Mouse (Mus musculus): ENCODE data around the gene Fgf8. TPM values are rescaled to one million over a fixed set of nuclear protein-coding genes. Genes with fewer than 3 reads are reported as not detected.

Fgf8 gene
- polyA plus RNA-seq, 1 experiment: 0.26 TPM

DNA sequence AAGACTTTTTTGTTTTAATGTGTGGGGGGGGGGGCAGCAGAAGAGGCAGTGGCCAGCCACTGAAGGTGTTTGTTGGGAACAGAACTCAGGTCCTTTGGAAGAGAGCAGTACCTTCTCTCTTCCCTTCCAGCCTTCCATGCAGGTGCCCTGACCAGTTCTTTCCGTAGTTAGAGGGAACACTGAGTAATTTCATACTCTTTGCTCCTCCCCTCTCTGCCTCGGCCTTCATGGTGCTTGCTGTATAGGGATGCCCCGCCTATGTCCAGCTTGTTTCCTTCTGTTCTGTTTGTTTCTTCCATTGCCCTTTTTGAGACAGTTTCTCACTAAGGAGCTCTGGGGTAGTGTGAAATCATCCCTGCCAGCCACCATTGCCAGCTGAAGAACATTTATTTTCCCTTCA, 42.8 kb upstream of the Fgf8 start:
- WGBS: 93% methylated on average over 3 of the region's 3 CpGs
- H3K4me3 ChIP-seq (ENCODE audit: control insufficient read depth, insufficient read depth, low read length): no peak overlapping the region
- no peaks in the 10 kb centered on the region for H3K27me3 ChIP-seq (ENCODE audit: control insufficient read depth, insufficient read depth, low read length)
- TF ChIP-seq POLR2A (IDR thresholded peaks at IDR 0.05; ENCODE audit: control insufficient read depth, extremely low read depth, insufficient read depth, low read length, poor library complexity) (no peak), CTCF (IDR thresholded peaks at IDR 0.05; ENCODE audit: borderline replicate concordance, control insufficient read depth, extremely low read depth, insufficient read depth, low read length, poor library complexity) (no peak)
- H3K4me1 ChIP-seq (replicated peaks; ENCODE audit: control insufficient read depth, insufficient read depth, low read length): peaks cover 13% of the 10 kb centered on the region
- no peak for DNase-seq
- no peaks in the 10 kb centered on the region; the same call in 1 of the 2 replicates for H3K36me3 ChIP-seq (ENCODE audit: control insufficient read depth, insufficient read depth, low read length)
- no peak overlapping the region for H3K27ac ChIP-seq (ENCODE audit: control insufficient read depth, insufficient read depth, low read length)

DNA sequence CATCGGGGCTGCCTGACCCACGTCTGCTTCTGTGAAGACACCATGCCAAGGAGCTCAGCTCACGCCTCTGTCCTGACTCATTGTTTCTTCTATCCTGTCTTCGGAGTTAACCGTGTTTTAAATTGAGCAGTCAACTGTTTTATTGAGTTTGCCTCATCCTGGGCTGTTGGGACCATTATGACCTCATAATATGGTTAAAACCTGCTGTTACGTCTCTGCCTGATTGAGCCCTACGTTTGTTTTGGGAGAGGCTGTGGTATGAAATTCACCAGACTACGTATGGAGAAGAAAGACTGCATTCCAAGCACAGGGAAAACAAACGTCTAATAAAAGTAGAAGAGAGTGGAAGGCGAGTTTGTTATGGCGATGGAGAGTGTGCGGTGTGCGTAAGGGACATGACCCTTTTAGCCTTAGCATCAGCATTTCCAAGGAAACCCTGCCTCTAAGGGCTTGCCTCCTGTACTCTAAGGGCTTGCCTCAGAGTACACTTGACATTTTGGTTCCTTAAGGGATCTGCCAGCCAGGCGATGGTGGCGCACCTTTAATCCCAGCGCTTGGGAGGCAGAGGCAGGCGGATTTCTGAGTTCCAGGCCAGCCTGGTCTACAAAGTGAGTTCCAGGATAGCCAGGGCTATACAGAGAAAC, 41.3 kb upstream of the Fgf8 start:
- 45% methylated on average over 17 of the region's 17 CpGs for WGBS
- Histone ChIP-seq H3K4me1 (replicated peaks; ENCODE audit: control insufficient read depth, insufficient read depth, low read length) (peaks cover 16% of the 10 kb centered on the region), H3K36me3 (ENCODE audit: control insufficient read depth, insufficient read depth, low read length) (peaks cover 7% of the 10 kb centered on the region; the same call in 1 of the 2 replicates), H3K27ac (ENCODE audit: control insufficient read depth, insufficient read depth, low read length) (peak overlapping the region; percentile 72), H3K4me3 (ENCODE audit: control insufficient read depth, insufficient read depth, low read length) (peak overlapping the region; percentile 40), H3K27me3 (ENCODE audit: control insufficient read depth, insufficient read depth, low read length) (no peaks in the 10 kb centered on the region)
- TF ChIP-seq POLR2A (IDR thresholded peaks at IDR 0.05; ENCODE audit: control insufficient read depth, extremely low read depth, insufficient read depth, low read length, poor library complexity) (no peak), CTCF (IDR thresholded peaks at IDR 0.05; ENCODE audit: borderline replicate concordance, control insufficient read depth, extremely low read depth, insufficient read depth, low read length, poor library complexity) (no peak)
- peak; percentile 23 for DNase-seq

GRCm38 (mm10) chr19:45783181-45783932, 40.6 kb upstream of the Fgf8 start, which contains the start of gene Mgea5:
Gene Mgea5 (minus strand): TSS chr19:45783837.
- peaks cover 14% of the 10 kb centered on the region for H3K36me3 ChIP-seq (ENCODE audit: control insufficient read depth, insufficient read depth, low read length)
- peak within 1 kb of the TSS; percentile 72 for H3K27ac ChIP-seq (ENCODE audit: control insufficient read depth, insufficient read depth, low read length)
- WGBS: under 1% methylated on average over 70 of the region's 71 CpGs
- H3K4me1 ChIP-seq (replicated peaks; ENCODE audit: control insufficient read depth, insufficient read depth, low read length): peaks cover 16% of the 10 kb centered on the region
- DNase-seq: peak; percentile 98
- TF ChIP-seq CTCF (IDR thresholded peaks at IDR 0.05; ENCODE audit: borderline replicate concordance, control insufficient read depth, extremely low read depth, insufficient read depth, low read length, poor library complexity) (peak; percentile 43), POLR2A (IDR thresholded peaks at IDR 0.05; ENCODE audit: control insufficient read depth, extremely low read depth, insufficient read depth, low read length, poor library complexity) (peak; percentile 97)
- H3K4me3 ChIP-seq (ENCODE audit: control insufficient read depth, insufficient read depth, low read length): peak within 1 kb of the TSS; percentile 92
- H3K27me3 ChIP-seq (ENCODE audit: control insufficient read depth, insufficient read depth, low read length): no peaks in the 10 kb centered on the region

DNA sequence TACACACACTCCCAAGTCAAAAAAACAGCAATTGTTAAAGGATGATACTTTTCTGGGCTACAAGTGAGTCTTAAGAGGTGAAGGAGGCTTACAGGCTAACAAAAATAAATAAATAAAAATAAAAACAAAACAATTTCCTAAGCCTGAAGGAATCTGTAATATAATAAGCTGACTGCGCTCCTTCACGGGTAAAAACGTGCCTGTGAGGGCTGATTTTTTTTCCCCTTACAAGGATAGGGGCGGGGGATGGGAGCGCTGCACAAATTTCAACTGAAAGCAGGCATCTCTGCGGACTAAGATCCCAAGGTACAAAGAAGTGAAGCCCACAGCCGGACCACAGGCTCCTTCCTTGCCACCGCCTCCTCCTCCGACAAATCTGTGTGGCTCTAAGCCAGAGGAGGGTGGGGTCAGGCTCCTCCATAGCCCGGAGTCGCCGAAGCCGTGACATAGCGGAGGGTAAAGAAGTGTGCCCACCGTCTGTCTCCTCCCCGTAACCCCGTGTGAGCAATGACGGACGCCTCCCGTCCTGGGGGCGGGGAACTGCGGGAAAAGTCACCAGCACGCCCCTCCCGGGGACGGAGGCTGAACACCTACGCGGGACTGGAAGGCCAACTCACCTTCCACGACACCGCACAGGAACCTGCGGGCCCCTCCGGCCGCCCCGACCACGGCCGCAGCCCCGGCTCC, 39.7 kb upstream of the Fgf8 start:
- peak; percentile 66 for DNase-seq
- Histone ChIP-seq H3K4me3 (ENCODE audit: control insufficient read depth, insufficient read depth, low read length) (peak overlapping the region; percentile 92), H3K27me3 (ENCODE audit: control insufficient read depth, insufficient read depth, low read length) (no peaks in the 10 kb centered on the region), H3K27ac (ENCODE audit: control insufficient read depth, insufficient read depth, low read length) (peak overlapping the region; percentile 68), H3K36me3 (ENCODE audit: control insufficient read depth, insufficient read depth, low read length) (peaks cover 23% of the 10 kb centered on the region), H3K4me1 (replicated peaks; ENCODE audit: control insufficient read depth, insufficient read depth, low read length) (peaks cover 16% of the 10 kb centered on the region)
- TF ChIP-seq POLR2A (IDR thresholded peaks at IDR 0.05; ENCODE audit: control insufficient read depth, extremely low read depth, insufficient read depth, low read length, poor library complexity) (no peak), CTCF (IDR thresholded peaks at IDR 0.05; ENCODE audit: borderline replicate concordance, control insufficient read depth, extremely low read depth, insufficient read depth, low read length, poor library complexity) (no peak)
- 0% methylated on average over 36 of the region's 36 CpGs for WGBS

DNA sequence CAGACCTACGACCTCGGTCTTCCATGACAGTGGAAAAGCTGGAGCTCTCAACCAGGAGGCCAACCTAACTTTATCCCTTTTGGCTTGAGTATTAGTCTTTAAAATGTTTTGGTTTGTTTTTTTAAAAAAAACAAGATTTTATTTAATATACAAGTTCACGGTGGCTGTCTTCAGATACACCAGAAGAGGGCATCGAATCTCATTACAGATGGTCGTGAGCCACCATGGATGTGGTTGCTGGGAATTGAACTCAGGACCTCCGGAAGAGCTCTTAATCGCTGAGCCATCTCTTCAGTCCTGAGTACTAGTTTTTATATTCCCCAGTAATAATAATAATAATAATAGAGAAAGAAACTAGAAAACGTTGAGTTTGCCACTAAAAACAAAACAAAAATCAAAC, 39.0 kb upstream of the Fgf8 start:
- WGBS: 44% methylated on average over 8 of the region's 8 CpGs
- peaks cover 30% of the 10 kb centered on the region for H3K36me3 ChIP-seq (ENCODE audit: control insufficient read depth, insufficient read depth, low read length)
- no peaks in the 10 kb centered on the region for H3K27me3 ChIP-seq (ENCODE audit: control insufficient read depth, insufficient read depth, low read length)
- H3K4me3 ChIP-seq (ENCODE audit: control insufficient read depth, insufficient read depth, low read length): no peak overlapping the region
- H3K27ac ChIP-seq (ENCODE audit: control insufficient read depth, insufficient read depth, low read length): no peak overlapping the region
- no peak for TF ChIP-seq POLR2A (IDR thresholded peaks at IDR 0.05; ENCODE audit: control insufficient read depth, extremely low read depth, insufficient read depth, low read length, poor library complexity)
- no peak for TF ChIP-seq CTCF (IDR thresholded peaks at IDR 0.05; ENCODE audit: borderline replicate concordance, control insufficient read depth, extremely low read depth, insufficient read depth, low read length, poor library complexity)
- DNase-seq: no peak
- H3K4me1 ChIP-seq (replicated peaks; ENCODE audit: control insufficient read depth, insufficient read depth, low read length): peaks cover 16% of the 10 kb centered on the region

DNA sequence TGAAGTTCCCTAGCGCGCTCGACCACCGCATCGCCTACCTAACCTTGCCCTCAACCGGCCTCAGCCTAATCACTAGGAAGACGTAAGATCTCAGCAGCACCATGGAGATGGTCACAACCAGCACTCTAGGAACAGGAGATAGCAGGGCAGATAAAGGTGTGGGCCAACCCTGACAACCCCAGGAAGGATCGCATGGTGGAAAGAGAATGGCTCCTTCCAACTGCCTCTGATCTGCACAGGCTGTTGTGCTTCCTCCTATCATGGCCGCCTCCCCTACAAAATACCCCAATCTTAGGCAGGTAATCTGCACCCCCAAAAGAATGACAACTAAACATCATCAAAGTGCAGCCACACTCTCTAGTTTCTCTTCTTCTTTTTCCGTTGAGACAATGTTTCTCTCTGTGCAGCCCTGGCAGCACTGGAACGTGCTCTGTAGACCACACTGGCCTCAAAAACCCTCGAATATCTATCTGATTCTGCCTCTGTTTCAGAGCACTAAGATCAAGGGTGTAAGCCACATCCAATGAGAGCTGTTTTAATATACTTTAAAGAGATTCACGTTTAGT, 37.7 kb upstream of the Fgf8 start:
- 50% methylated on average over 13 of the region's 13 CpGs for WGBS
- Histone ChIP-seq H3K27me3 (ENCODE audit: control insufficient read depth, insufficient read depth, low read length) (no peaks in the 10 kb centered on the region), H3K4me1 (replicated peaks; ENCODE audit: control insufficient read depth, insufficient read depth, low read length) (peaks cover 16% of the 10 kb centered on the region), H3K36me3 (ENCODE audit: control insufficient read depth, insufficient read depth, low read length) (peaks cover 43% of the 10 kb centered on the region), H3K27ac (ENCODE audit: control insufficient read depth, insufficient read depth, low read length) (0 out of 2 replicates have a peak overlapping the region, but pooled peaks have one; percentile 15), H3K4me3 (ENCODE audit: control insufficient read depth, insufficient read depth, low read length) (peak overlapping the region; percentile 17)
- TF ChIP-seq POLR2A (IDR thresholded peaks at IDR 0.05; ENCODE audit: control insufficient read depth, extremely low read depth, insufficient read depth, low read length, poor library complexity): no peak
- TF ChIP-seq CTCF (IDR thresholded peaks at IDR 0.05; ENCODE audit: borderline replicate concordance, control insufficient read depth, extremely low read depth, insufficient read depth, low read length, poor library complexity): no peak
- no peak for DNase-seq

All from thymus, adult 2 months (tissue).